Mouse (Mus musculus): ENCODE results near the gene Zfp27. TPM values are rescaled to one million over a fixed set of nuclear protein-coding genes. Genes with fewer than 3 reads are reported as not detected.

Gene Zfp27
- polyA plus RNA-seq, 1 experiment from 2014 or later = 13.5 TPM

- 93% methylated on average over 10 of the region's 10 CpGs for WGBS
- H3K9ac ChIP-seq (ENCODE audit: low read length) = no peak overlapping the region
- DNase-seq (ENCODE audit: low spot score) = no peak
- peaks cover 20% of the 10 kb centered on the region for H3K36me3 ChIP-seq (ENCODE audit: control insufficient read depth, insufficient read depth, low read length)
- H3K27ac ChIP-seq (replicated peaks; ENCODE audit: low read depth, low read length) = no peak overlapping the region
- H3K4me2 ChIP-seq (ENCODE audit: low read depth, severe bottlenecking) = no peak overlapping the region
- H3K27me3 ChIP-seq (ENCODE audit: control insufficient read depth, insufficient read depth, low read length) = no peaks in the 10 kb centered on the region
- no peak overlapping the region for H3K4me3 ChIP-seq (ENCODE audit: low read depth, low read length)
- no peak for ATAC-seq (ENCODE audit: insufficient number of reproducible peaks, low FRiP score, low TSS enrichment, low read depth)
- no peaks in the 10 kb centered on the region for H3K4me1 ChIP-seq (ENCODE audit: control insufficient read depth, insufficient read depth, low read length)
- H3K9me3 ChIP-seq (ENCODE audit: control insufficient read depth, low read length) = peaks cover 12% of the 10 kb centered on the region; the same call in 1 of the 2 replicates
These were observed 32.1 kb downstream of the Zfp27 start for GRCm38 (mm10) chr7:29874256-29874655.

GRCm38 (mm10) chr7:29861660-29862059, 44.7 kb downstream of the Zfp27 start:
- no peak for ATAC-seq (ENCODE audit: insufficient number of reproducible peaks, low FRiP score, low TSS enrichment, low read depth)
- 89% methylated on average over 7 of the region's 7 CpGs for WGBS
- H3K36me3 ChIP-seq (ENCODE audit: control insufficient read depth, insufficient read depth, low read length) = no peaks in the 10 kb centered on the region
- H3K4me1 ChIP-seq (ENCODE audit: control insufficient read depth, insufficient read depth, low read length) = no peaks in the 10 kb centered on the region
- H3K27ac ChIP-seq (replicated peaks; ENCODE audit: low read depth, low read length) = no peak overlapping the region
- no peak overlapping the region for H3K4me3 ChIP-seq (ENCODE audit: low read depth, low read length)
- DNase-seq (ENCODE audit: low spot score) = no peak
- H3K4me2 ChIP-seq (ENCODE audit: low read depth, severe bottlenecking) = no peak overlapping the region
- H3K9ac ChIP-seq (ENCODE audit: low read length) = no peak overlapping the region
- no peaks in the 10 kb centered on the region for H3K27me3 ChIP-seq (ENCODE audit: control insufficient read depth, insufficient read depth, low read length)
- no peaks in the 10 kb centered on the region for H3K9me3 ChIP-seq (ENCODE audit: control insufficient read depth, low read length)

GRCm38 (mm10) chr7:29859532-29860517, 46.5 kb downstream of the Zfp27 start, which contains the start of gene Zfp420:
TSS of gene Zfp420 (plus strand) at chr7:29859979.
- H3K9me3 ChIP-seq (ENCODE audit: control insufficient read depth, low read length) = no peaks in the 10 kb centered on the region
- no peaks in the 10 kb centered on the region for H3K4me1 ChIP-seq (ENCODE audit: control insufficient read depth, insufficient read depth, low read length)
- H3K4me3 ChIP-seq (ENCODE audit: low read depth, low read length) = peak within 1 kb of the TSS; percentile 63
- H3K4me2 ChIP-seq (ENCODE audit: low read depth, severe bottlenecking) = peak within 1 kb of the TSS; percentile 69
- peak; percentile 95 for ATAC-seq (ENCODE audit: insufficient number of reproducible peaks, low FRiP score, low TSS enrichment, low read depth)
- DNase-seq (ENCODE audit: low spot score) = peak; percentile 87
- 7% methylated on average over 32 of the region's 32 CpGs for WGBS
- H3K27me3 ChIP-seq (ENCODE audit: control insufficient read depth, insufficient read depth, low read length) = no peaks in the 10 kb centered on the region
- no peaks in the 10 kb centered on the region for H3K36me3 ChIP-seq (ENCODE audit: control insufficient read depth, insufficient read depth, low read length)
- H3K27ac ChIP-seq (replicated peaks; ENCODE audit: low read depth, low read length) = no peak within 1 kb of the TSS
- H3K9ac ChIP-seq (ENCODE audit: low read length) = peak within 1 kb of the TSS; percentile 52; the same call in 1 of the 2 replicates

- Histone ChIP-seq H3K27ac (replicated peaks; ENCODE audit: low read depth, low read length) (no peak within 1 kb of the TSS), H3K4me3 (ENCODE audit: low read depth, low read length) (peak within 1 kb of the TSS; percentile 36), H3K9ac (ENCODE audit: low read length) (peak within 1 kb of the TSS; percentile 1), H3K27me3 (ENCODE audit: control insufficient read depth, insufficient read depth, low read length) (no peaks in the 10 kb centered on the region), H3K9me3 (ENCODE audit: control insufficient read depth, low read length) (no peaks in the 10 kb centered on the region), H3K4me1 (ENCODE audit: control insufficient read depth, insufficient read depth, low read length) (no peaks in the 10 kb centered on the region), H3K36me3 (ENCODE audit: control insufficient read depth, insufficient read depth, low read length) (no peaks in the 10 kb centered on the region; the same call in 1 of the 2 replicates), H3K4me2 (ENCODE audit: low read depth, severe bottlenecking) (peak within 1 kb of the TSS; percentile 81)
- peak; percentile 95 for DNase-seq (ENCODE audit: low spot score)
- ATAC-seq (ENCODE audit: insufficient number of reproducible peaks, low FRiP score, low TSS enrichment, low read depth) = peak; percentile 95
- 1% methylated on average over 21 of the region's 21 CpGs for WGBS
These were observed 53.0 kb downstream of the Zfp27 start, which contains the start of gene Zfp940 for GRCm38 (mm10) chr7:29853219-29853842. TSS of gene Zfp940 (minus strand) at chr7:29853669.

- no peaks in the 10 kb centered on the region for H3K27me3 ChIP-seq (ENCODE audit: control insufficient read depth, insufficient read depth, low read length)
- no peak for DNase-seq (ENCODE audit: low spot score)
- peak overlapping the region; percentile 1 for H3K9ac ChIP-seq (ENCODE audit: low read length)
- no peak for ATAC-seq (ENCODE audit: insufficient number of reproducible peaks, low FRiP score, low TSS enrichment, low read depth)
- no peaks in the 10 kb centered on the region for H3K4me1 ChIP-seq (ENCODE audit: control insufficient read depth, insufficient read depth, low read length)
- H3K36me3 ChIP-seq (ENCODE audit: control insufficient read depth, insufficient read depth, low read length) = no peaks in the 10 kb centered on the region; the same call in 1 of the 2 replicates
- no peak overlapping the region for H3K27ac ChIP-seq (replicated peaks; ENCODE audit: low read depth, low read length)
- peak overlapping the region; percentile 81 for H3K4me2 ChIP-seq (ENCODE audit: low read depth, severe bottlenecking)
- H3K4me3 ChIP-seq (ENCODE audit: low read depth, low read length) = peak overlapping the region; percentile 36
- 57% methylated on average over 9 of the region's 9 CpGs for WGBS
- no peaks in the 10 kb centered on the region for H3K9me3 ChIP-seq (ENCODE audit: control insufficient read depth, low read length)
These were observed 53.5 kb downstream of the Zfp27 start for GRCm38 (mm10) chr7:29852831-29853218.

- DNase-seq (ENCODE audit: low spot score) (no peak), ATAC-seq (ENCODE audit: insufficient number of reproducible peaks, low FRiP score, low TSS enrichment, low read depth) (no peak)
- Histone ChIP-seq H3K9me3 (ENCODE audit: control insufficient read depth, low read length) (no peaks in the 10 kb centered on the region), H3K9ac (ENCODE audit: low read length) (no peak overlapping the region), H3K4me2 (ENCODE audit: low read depth, severe bottlenecking) (no peak overlapping the region), H3K36me3 (ENCODE audit: control insufficient read depth, insufficient read depth, low read length) (no peaks in the 10 kb centered on the region), H3K4me3 (ENCODE audit: low read depth, low read length) (no peak overlapping the region), H3K27ac (replicated peaks; ENCODE audit: low read depth, low read length) (no peak overlapping the region), H3K27me3 (ENCODE audit: control insufficient read depth, insufficient read depth, low read length) (no peaks in the 10 kb centered on the region), H3K4me1 (ENCODE audit: control insufficient read depth, insufficient read depth, low read length) (no peaks in the 10 kb centered on the region)
- WGBS = 93% methylated on average over 5 of the region's 5 CpGs
These were observed 61.8 kb downstream of the Zfp27 start for GRCm38 (mm10) chr7:29844616-29845015.

Small RNA genes within 50 kb of the gene (microRNA-seq; reads per million reads assigned to microRNA genes)
- not detected for gene Mir7668

Other genes with a start within 250 kb of the Zfp27 start
- gene Catsperg2, start 179.5 kb downstream of the Zfp27 start, polyA plus RNA-seq (2014; fragmentation: Nextera tagmentation; extraction: Ambion mirVana) = not detected in 2 replicates
- gene Zfp84, start 138.0 kb downstream of the Zfp27 start, polyA plus RNA-seq (2014; fragmentation: Nextera tagmentation; extraction: Ambion mirVana) = 13.6 and 13.8 TPM in 2 replicates
- gene Zfp30, start 122.6 kb downstream of the Zfp27 start, polyA plus RNA-seq (2014; fragmentation: Nextera tagmentation; extraction: Ambion mirVana) = 8.9 and 9.0 TPM in 2 replicates
- 17.1 and 19.5 TPM in 2 replicates for gene Zfp790, start 90.5 kb downstream of the Zfp27 start, polyA plus RNA-seq (2014; fragmentation: Nextera tagmentation; extraction: Ambion mirVana)
- gene Zfp940, start 52.9 kb downstream of the Zfp27 start, polyA plus RNA-seq (2014; fragmentation: Nextera tagmentation; extraction: Ambion mirVana) = 9.8 TPM in 2 replicates
- 10.0 and 12.5 TPM in 2 replicates for gene Zfp420, start 46.6 kb downstream of the Zfp27 start, polyA plus RNA-seq (2014; fragmentation: Nextera tagmentation; extraction: Ambion mirVana)
- gene Zfp383, start 1.7 kb upstream of the Zfp27 start, polyA plus RNA-seq (2014; fragmentation: Nextera tagmentation; extraction: Ambion mirVana) = 7.6 and 9.0 TPM in 2 replicates
- 16.6 and 17.0 TPM in 2 replicates for gene Zfp74, start 47.5 kb upstream of the Zfp27 start, polyA plus RNA-seq (2014; fragmentation: Nextera tagmentation; extraction: Ambion mirVana)
- 25.2 and 30.5 TPM in 2 replicates for gene Zfp568, start 77.4 kb upstream of the Zfp27 start, polyA plus RNA-seq (2014; fragmentation: Nextera tagmentation; extraction: Ambion mirVana)
- 3.8 and 4.0 TPM in 2 replicates for gene Zfp14, start 144.8 kb upstream of the Zfp27 start, polyA plus RNA-seq (2014; fragmentation: Nextera tagmentation; extraction: Ambion mirVana)
- gene Zfp82, start 166.3 kb upstream of the Zfp27 start, polyA plus RNA-seq (2014; fragmentation: Nextera tagmentation; extraction: Ambion mirVana) = 4.3 and 4.7 TPM in 2 replicates
- 3.2 and 4.6 TPM in 2 replicates for gene Gm26920, start 183.8 kb upstream of the Zfp27 start, polyA plus RNA-seq (2014; fragmentation: Nextera tagmentation; extraction: Ambion mirVana)
- 17.0 and 19.7 TPM in 2 replicates for gene Zfp566, start 184.0 kb upstream of the Zfp27 start, polyA plus RNA-seq (2014; fragmentation: Nextera tagmentation; extraction: Ambion mirVana)
- 142 and 150 TPM in 2 replicates for gene Zfp260, start 188.2 kb upstream of the Zfp27 start, polyA plus RNA-seq (2014; fragmentation: Nextera tagmentation; extraction: Ambion mirVana)
- 6.5 and 8.6 TPM in 2 replicates for gene Zfp382, start 215.4 kb upstream of the Zfp27 start, polyA plus RNA-seq (2014; fragmentation: Nextera tagmentation; extraction: Ambion mirVana)

Data from limb, embryonic 11.5 days (tissue).